Mouse (Mus musculus) colon, adult 2 months (tissue): ENCODE data around the gene Fli1. TPM values are rescaled to one million over a fixed set of nuclear protein-coding genes. Genes with fewer than 3 reads are reported as not detected.

ENCODE experiments used
- polyA plus RNA-seq: library from polyadenylated mRNA; depleted of rRNA; stranded (reverse); fragments of >200 nt; gene quantifications from 2 replicates; pipeline ENCODE4 v1.2.3, GENCODE M21; 2012; rRNA removed

Gene Fli1
- polyA plus RNA-seq = 2.3 and 2.7 TPM in 2 replicates

GRCm38 (mm10) chr9:32542212-32543039, at the start of gene Fli1:
Fli1 (minus strand) TSS chr9:32542861.

Other genes starting within 250 kb of the Fli1 start
- 0.32 and 0.58 TPM in 2 replicates for gene Kcnj5, start 198.5 kb downstream of the Fli1 start, polyA plus RNA-seq
- not detected in 2 replicates for gene Kcnj1, start 170.4 kb downstream of the Fli1 start, polyA plus RNA-seq
- 5.5 and 7.2 TPM in 2 replicates for gene Ets1, start 93.4 kb upstream of the Fli1 start, polyA plus RNA-seq